Mouse (Mus musculus): Measurements from ENCODE around the gene Gm20696.

Gene Gm20696

DNA sequence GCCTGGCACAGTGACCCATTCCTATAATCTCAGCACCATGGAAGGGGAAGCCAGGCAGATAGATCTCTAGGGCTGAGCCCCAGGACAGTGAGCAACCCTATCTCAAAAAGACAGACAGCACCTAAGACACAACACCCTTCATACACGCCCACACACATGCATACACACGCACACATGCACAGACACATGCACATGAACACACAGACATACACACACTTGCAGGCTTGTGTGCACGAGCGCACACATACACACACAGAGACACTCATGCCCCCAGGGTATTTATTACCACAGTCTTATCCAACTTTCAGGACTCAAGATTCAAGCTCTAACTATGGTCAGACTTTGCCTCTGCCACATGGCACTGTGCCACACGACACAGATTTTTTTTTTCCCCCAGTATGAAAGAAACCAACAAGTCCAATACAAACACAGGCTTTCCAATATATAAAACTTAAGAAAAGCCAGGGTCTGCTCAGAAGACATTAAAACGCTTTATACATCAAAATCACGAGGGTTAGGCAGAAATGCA is 182.3 kb downstream of the Gm20696 start:
- no peak for DNase-seq (ENCODE audit: low spot score)

- no peak for DNase-seq (ENCODE audit: low spot score)
Observed at GRCm38 (mm10) chr6:99483556-99483955, 183.0 kb downstream of the Gm20696 start.

DNA sequence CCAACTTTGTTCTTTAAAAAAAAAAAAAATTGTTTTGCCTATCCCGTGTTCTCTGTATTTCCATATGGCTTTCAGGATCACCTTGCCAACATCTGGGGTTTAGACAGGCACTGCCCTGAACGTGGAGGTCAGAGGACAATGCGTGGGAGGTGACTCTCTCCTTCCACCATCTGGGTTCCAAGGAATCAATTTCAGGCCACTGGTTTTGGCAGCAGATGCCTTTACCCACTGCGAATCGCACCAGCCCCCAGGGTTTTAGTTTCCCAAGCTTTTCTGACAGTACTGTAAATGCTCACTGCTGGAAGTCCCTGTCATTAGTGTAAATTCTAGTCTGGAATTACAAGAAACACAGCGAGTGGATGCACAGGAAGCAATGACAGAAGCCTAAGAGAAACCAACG is 185.0 kb downstream of the Gm20696 start:
- DNase-seq (ENCODE audit: low spot score) = no peak

- DNase-seq (ENCODE audit: low spot score) = no peak
Observed at GRCm38 (mm10) chr6:99478873-99479650, 187.5 kb downstream of the Gm20696 start.

GRCm38 (mm10) chr6:99475040-99475439 is 191.6 kb downstream of the Gm20696 start:
- DNase-seq (ENCODE audit: low spot score) = no peak

DNA sequence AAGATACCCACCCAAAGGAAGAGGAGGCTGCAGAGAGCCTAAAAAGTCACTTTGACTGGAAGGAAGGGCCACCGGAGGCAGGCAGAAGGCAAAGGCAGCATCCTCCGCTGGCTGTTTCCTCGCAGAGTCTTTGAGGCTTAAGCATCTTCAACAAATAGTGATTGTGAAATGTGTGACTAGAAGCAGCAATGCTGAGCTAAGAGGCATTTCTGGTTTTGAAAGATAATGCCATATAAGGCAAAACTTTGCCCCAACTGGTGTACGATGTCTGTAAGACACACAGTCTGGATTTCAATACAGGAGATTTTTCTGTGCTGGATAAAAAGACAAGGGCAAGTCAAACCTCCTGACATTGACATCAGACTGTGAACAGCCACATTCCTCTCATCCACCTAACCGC is 195.7 kb downstream of the Gm20696 start:
- DNase-seq (ENCODE audit: low spot score) = no peak

DNA sequence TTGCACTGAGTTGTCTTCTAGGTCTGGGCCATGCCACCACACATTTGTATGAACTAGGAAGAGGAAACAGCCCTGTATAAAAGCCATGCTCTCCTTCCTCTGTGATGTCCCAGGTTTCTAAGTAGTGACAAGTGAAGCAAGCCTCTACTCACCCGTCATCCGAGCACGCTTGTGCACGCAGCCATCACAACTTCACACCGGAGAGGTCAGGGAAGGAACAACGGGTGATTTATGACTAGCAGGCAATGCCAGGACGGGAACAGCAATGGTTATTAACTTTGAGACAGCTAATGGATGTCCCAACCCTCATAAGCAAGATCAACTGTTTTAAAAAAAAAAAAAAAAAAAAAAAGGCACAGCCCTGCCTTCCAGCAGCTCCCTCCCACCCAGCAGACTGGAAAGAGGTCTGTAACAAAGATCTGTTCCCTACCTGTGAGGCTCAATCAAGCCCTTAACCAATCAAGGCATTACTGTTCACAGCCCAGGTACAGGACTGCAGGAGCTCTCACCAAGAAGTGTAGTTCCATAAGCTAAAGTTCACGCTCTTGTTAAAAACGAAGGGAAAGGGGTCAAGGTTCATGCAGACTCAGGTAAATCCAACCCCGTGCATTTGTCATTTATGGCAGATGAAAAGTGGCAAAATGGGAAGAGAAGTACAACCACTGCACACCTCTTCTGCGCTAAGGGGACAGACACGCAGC is 197.3 kb downstream of the Gm20696 start:
- DNase-seq (ENCODE audit: low spot score) = no peak

DNA sequence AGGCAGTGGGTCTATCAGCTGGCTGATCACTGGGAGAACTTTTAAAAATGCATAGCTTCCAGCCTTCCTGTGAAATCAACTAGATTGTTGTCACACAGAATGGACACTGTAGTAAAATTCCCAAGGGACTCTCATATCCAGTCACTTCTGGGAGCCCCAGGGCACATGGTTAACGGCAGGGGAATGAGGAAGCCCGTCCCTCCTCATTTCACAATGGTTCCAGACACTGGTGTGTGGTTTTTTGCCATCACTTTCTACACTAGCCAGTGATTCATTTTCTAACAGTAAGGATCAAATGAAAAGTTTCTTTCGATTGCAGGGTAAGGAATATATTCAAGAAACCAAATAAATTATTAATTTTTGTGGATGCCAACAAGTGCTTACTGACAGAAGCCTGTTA is 198.8 kb downstream of the Gm20696 start:
- DNase-seq (ENCODE audit: low spot score) = no peak

DNA sequence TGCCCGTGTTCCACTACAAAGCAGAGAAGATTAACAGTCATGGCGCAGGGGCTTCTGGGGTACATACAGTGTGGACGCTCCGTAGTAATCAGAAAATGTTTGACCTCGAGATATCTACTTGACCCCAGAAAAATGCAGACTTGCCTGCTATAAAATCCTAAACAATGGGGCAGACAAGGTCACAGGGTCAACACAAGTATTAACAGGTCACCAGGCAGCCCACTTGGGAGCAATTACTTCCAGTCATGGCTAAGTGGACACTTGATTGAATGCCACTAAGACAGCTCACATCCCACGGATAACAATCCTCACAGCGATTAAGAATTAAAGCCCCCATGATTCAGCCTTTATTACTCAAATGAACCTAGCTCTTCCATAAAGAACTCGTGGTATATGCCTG is 199.5 kb downstream of the Gm20696 start:
- DNase-seq (ENCODE audit: low spot score) = no peak

DNA sequence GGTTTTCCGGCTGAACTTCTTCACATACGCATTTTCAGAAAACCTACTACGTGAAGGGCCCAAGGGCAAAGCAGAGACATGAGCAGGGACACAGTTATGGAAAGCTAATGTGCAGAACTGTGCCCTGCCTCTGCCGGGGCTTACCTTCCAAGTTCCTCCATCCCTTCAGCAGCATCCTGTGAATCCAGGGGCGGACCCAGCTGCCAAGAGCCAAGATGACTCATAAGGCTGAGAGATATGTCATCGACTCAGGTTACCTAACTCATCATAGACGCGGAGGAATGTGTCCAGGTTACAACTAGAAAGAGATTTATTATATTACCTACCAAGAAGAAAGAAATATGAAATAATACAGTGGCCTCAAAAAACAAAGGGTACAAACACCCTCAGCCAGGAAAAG is 200.2 kb downstream of the Gm20696 start:
- DNase-seq (ENCODE audit: low spot score) = no peak

DNA sequence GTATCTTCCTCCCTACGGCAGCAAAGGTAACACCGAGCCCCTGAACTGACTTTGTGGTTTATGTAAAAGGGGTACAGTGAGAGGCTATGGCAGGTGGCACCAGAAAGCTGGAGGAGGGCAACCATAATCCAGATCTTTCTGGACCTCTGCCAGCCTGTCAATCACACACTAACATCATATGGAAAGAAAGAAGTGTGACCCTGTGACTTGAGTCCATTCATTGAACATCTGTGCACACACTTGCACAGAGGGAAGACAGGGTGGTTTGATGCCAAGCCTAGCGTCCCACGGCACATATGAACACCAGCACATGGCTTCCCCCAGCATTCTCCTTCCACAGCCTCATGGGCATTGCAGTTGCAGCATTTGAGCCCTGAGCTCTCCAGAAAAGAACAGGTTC is 202.1 kb downstream of the Gm20696 start:
- DNase-seq (ENCODE audit: low spot score) = no peak

GRCm38 (mm10) chr6:99463906-99464305 is 202.7 kb downstream of the Gm20696 start:
- DNase-seq (ENCODE audit: low spot score) = no peak

- no peak for DNase-seq (ENCODE audit: low spot score)
Observed at GRCm38 (mm10) chr6:99458775-99459174, 207.8 kb downstream of the Gm20696 start.

GRCm38 (mm10) chr6:99453763-99454520 is 212.7 kb downstream of the Gm20696 start:
- DNase-seq (ENCODE audit: low spot score) = no peak

GRCm38 (mm10) chr6:99452638-99453185 is 213.9 kb downstream of the Gm20696 start:
- DNase-seq (ENCODE audit: low spot score) = no peak

GRCm38 (mm10) chr6:99451479-99451878 is 215.1 kb downstream of the Gm20696 start:
- no peak for DNase-seq (ENCODE audit: low spot score)

- DNase-seq (ENCODE audit: low spot score) = no peak
Observed at GRCm38 (mm10) chr6:99447447-99447846, 219.2 kb downstream of the Gm20696 start.

DNA sequence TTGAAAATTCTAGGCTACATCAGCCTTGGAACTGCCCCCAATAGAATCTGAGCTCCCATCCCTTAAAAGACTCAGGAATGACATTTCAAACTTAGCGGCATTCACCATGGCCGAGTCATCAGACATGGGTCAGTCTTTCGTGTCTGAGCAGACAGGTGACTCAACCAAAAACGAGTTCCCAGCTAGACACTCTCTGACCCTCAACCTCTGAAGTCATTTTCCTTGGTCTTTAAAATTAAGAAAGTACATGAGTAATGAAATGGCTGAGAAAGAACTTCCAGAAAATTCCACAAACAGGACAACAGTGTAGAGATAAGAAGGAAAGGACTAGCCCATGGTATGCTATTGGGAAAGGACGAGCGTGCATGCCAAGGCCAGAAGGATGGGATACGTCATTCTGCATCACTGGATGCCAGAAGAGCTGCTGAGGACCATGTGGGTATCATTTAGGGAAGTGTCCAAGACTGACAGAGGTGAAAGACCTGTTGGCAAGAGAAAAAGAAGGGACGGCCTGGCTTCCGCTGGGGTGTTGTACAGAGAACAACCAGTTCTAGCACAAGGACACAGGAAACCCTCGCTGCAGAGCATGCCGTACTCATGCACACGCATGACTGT is 219.7 kb downstream of the Gm20696 start:
- no peak for DNase-seq (ENCODE audit: low spot score)

DNA sequence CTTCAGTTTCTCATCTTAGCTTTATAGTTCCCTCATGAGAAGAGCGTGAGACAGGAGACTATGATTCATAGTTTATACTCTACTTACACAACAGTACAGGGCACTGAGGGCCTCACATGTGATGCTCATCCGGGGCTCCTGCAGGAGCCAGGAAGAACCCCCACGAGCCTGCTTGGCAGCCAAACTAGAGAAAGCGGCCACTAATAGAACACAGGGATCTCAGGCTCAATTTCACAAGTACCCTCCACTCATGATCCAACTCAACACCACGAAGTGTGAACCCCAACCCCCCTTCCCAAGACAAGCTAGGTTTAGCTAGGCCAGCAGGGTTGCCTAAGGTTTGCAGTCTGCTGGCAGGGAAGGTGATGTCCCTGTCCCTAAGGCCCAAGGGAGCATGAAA is 223.1 kb downstream of the Gm20696 start:
- DNase-seq (ENCODE audit: low spot score) = no peak

DNA sequence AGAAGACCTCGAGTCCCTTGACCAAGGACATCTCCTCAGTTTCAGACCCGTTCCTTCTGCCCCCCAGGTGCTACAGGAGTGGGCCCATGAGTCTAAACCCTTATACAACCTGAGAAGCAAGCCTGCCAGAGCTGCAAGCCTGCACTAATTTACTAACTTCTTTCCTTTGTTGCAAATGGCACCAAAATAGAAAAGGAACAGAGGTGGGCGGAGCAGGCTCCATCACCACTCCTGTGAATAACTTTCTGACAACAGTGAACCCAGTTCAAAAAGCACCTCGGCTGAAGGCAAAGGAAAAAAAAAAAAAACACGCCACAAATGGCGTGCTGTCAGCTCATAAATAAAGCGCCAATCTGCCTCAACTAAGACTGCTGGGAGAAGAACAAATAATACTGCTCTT is 225.5 kb downstream of the Gm20696 start:
- DNase-seq (ENCODE audit: low spot score) = no peak

- no peak for DNase-seq (ENCODE audit: low spot score)
Observed at GRCm38 (mm10) chr6:99440606-99441005, 226.0 kb downstream of the Gm20696 start.

- no peak for DNase-seq (ENCODE audit: low spot score)
Observed at GRCm38 (mm10) chr6:99439878-99440361, 226.7 kb downstream of the Gm20696 start.

Measured in spleen, adult 12 weeks (tissue).